Mouse (Mus musculus): ENCODE results near the gene C2cd4c. TPM values are rescaled to one million over a fixed set of nuclear protein-coding genes. Genes with fewer than 3 reads are reported as not detected.

Gene C2cd4c
- polyA plus RNA-seq, 1 experiment from 2014 or later: 0.08 TPM

DNA sequence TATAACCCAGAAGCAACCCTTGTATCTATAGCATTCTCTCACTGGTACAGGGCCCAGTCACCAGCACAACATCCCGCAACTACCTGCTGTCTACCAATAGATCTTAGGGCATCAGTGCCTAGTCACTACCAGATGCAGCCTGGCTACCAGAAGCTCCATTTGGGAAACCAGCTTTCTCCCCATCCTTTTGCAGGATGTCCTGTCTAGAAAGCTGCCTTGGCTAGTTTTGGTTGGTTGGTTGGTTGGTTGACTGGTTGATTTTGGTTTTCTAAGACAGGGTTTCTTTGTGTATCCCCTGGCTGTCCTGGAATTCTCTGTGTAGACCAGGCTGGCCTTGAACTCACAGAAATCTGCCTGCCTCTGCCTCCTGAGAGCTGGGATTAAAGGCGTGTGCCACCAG lies 54.1 kb downstream of the C2cd4c start:
- WGBS: 89% methylated on average over 2 of the region's 2 CpGs
- H3K36me3 ChIP-seq (ENCODE audit: control insufficient read depth, insufficient read depth, low read length): no peaks in the 10 kb centered on the region

DNA sequence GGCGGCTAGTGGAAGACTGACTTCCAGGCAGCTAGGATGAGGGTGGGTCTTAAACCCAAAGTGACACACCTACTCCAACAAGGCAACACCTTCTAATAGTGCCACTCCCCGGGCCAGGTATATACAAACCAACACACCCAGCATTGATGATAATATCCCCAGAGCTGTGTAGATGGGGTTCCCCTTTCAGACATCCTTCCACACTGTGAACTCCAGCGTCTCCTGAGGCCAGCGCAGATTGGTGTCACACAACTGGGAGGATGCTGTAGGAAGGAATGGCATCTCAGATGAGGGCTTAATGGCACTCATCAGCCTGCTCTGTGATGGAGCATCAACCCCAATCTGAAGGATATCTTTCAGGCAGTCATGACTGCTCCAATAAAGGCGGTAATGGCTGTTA lies 56.3 kb downstream of the C2cd4c start:
- no peaks in the 10 kb centered on the region for H3K27me3 ChIP-seq (ENCODE audit: control insufficient read depth, insufficient read depth, low read length)
- no peak overlapping the region for H3K27ac ChIP-seq (ENCODE audit: low read depth, low read length)
- WGBS: 92% methylated on average over 5 of the region's 5 CpGs
- no peak overlapping the region for H3K9ac ChIP-seq (ENCODE audit: low read length)
- H3K36me3 ChIP-seq (ENCODE audit: control insufficient read depth, insufficient read depth, low read length): no peaks in the 10 kb centered on the region
- DNase-seq (ENCODE audit: low spot score) (no peak), ATAC-seq (ENCODE audit: insufficient read depth, low FRiP score, low TSS enrichment) (no peak)
- H3K9me3 ChIP-seq (ENCODE audit: control insufficient read depth, low read length): no peaks in the 10 kb centered on the region
- no peak overlapping the region for H3K4me2 ChIP-seq (ENCODE audit: low read depth)
- H3K4me1 ChIP-seq (ENCODE audit: control insufficient read depth, insufficient read depth, low read length): peaks cover 14% of the 10 kb centered on the region
- H3K4me3 ChIP-seq (ENCODE audit: low read depth, low read length): no peak overlapping the region

More for the DNA sequence above, 54.1 kb downstream of the C2cd4c start:
- Histone ChIP-seq H3K27me3 (ENCODE audit: control insufficient read depth, insufficient read depth, low read length) (no peaks in the 10 kb centered on the region), H3K27ac (ENCODE audit: low read depth, low read length) (no peak overlapping the region), H3K9ac (ENCODE audit: low read length) (no peak overlapping the region), H3K9me3 (ENCODE audit: control insufficient read depth, low read length) (no peaks in the 10 kb centered on the region), H3K4me1 (ENCODE audit: control insufficient read depth, insufficient read depth, low read length) (no peaks in the 10 kb centered on the region), H3K4me2 (ENCODE audit: low read depth) (no peak overlapping the region), H3K4me3 (ENCODE audit: low read depth, low read length) (no peak overlapping the region)
- DNase-seq (ENCODE audit: low spot score) (no peak), ATAC-seq (ENCODE audit: insufficient read depth, low FRiP score, low TSS enrichment) (no peak)

DNA sequence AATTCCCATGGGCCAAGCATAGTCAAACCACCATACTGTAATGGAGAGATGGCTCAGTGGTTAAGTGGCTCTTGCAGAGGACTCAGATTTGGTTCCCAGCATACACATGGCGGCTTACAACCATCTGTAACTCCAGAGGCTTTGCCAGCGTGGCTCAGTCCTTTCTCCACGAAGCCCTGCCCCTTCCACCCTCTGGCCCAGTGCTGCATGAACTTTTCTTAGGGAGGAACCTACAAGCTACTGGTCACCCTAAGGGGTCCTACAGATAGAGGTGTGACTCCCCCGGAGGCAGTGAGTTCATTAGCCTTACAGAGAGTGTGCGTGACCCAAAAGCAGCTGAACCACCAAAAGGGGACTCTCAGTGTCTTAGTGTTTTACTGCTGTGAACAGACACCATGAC lies 56.9 kb downstream of the C2cd4c start:
- Histone ChIP-seq H3K27ac (ENCODE audit: low read depth, low read length) (no peak overlapping the region), H3K9ac (ENCODE audit: low read length) (no peak overlapping the region), H3K36me3 (ENCODE audit: control insufficient read depth, insufficient read depth, low read length) (no peaks in the 10 kb centered on the region), H3K27me3 (ENCODE audit: control insufficient read depth, insufficient read depth, low read length) (no peaks in the 10 kb centered on the region), H3K4me3 (ENCODE audit: low read depth, low read length) (no peak overlapping the region), H3K9me3 (ENCODE audit: control insufficient read depth, low read length) (no peaks in the 10 kb centered on the region), H3K4me1 (ENCODE audit: control insufficient read depth, insufficient read depth, low read length) (peaks cover 14% of the 10 kb centered on the region), H3K4me2 (ENCODE audit: low read depth) (no peak overlapping the region)
- DNase-seq (ENCODE audit: low spot score) (no peak), ATAC-seq (ENCODE audit: insufficient read depth, low FRiP score, low TSS enrichment) (no peak)
- WGBS: 89% methylated on average over 5 of the region's 5 CpGs

Other genes with a start within 250 kb of the C2cd4c start
- not detected in 2 replicates for gene Vmn2r83, start 145.3 kb downstream of the C2cd4c start, polyA plus RNA-seq (2014; fragmentation: Nextera tagmentation; extraction: Ambion mirVana)
- 21.2 and 23.2 TPM in 2 replicates for gene Plpp2, start 80.2 kb downstream of the C2cd4c start, polyA plus RNA-seq (2014; fragmentation: Nextera tagmentation; extraction: Ambion mirVana)
- gene Mier2, start 58.8 kb downstream of the C2cd4c start, polyA plus RNA-seq (2014; fragmentation: Nextera tagmentation; extraction: Ambion mirVana): 50.8 and 58.2 TPM in 2 replicates
- not detected in 2 replicates for gene Theg, start 26.7 kb downstream of the C2cd4c start, polyA plus RNA-seq (2014; fragmentation: Nextera tagmentation; extraction: Ambion mirVana)
- gene Shc2, start 23.9 kb upstream of the C2cd4c start, polyA plus RNA-seq (2014; fragmentation: Nextera tagmentation; extraction: Ambion mirVana): 17.2 and 23.1 TPM in 2 replicates
- not detected in 2 replicates for gene Odf3l2, start 31.7 kb upstream of the C2cd4c start, polyA plus RNA-seq (2014; fragmentation: Nextera tagmentation; extraction: Ambion mirVana)
- 1.5 and 2.5 TPM in 2 replicates for gene Madcam1, start 50.5 kb upstream of the C2cd4c start, polyA plus RNA-seq (2014; fragmentation: Nextera tagmentation; extraction: Ambion mirVana)
- 71.2 and 78.7 TPM in 2 replicates for gene Tpgs1, start 55.3 kb upstream of the C2cd4c start, polyA plus RNA-seq (2014; fragmentation: Nextera tagmentation; extraction: Ambion mirVana)
- gene Cdc34, start 68.2 kb upstream of the C2cd4c start, polyA plus RNA-seq (2014; fragmentation: Nextera tagmentation; extraction: Ambion mirVana): 165 and 168 TPM in 2 replicates
- gene Gzmm, start 75.0 kb upstream of the C2cd4c start, polyA plus RNA-seq (2014; fragmentation: Nextera tagmentation; extraction: Ambion mirVana): 0.57 and 0.62 TPM in 2 replicates
- 591 and 595 TPM in 2 replicates for gene Bsg, start 90.5 kb upstream of the C2cd4c start, polyA plus RNA-seq (2014; fragmentation: Nextera tagmentation; extraction: Ambion mirVana)
- gene Hcn2, start 102.6 kb upstream of the C2cd4c start, polyA plus RNA-seq (2014; fragmentation: Nextera tagmentation; extraction: Ambion mirVana): 0.28 and 0.57 TPM in 2 replicates
- 29.5 and 34.1 TPM in 2 replicates for gene Polrmt, start 132.6 kb upstream of the C2cd4c start, polyA plus RNA-seq (2014; fragmentation: Nextera tagmentation; extraction: Ambion mirVana)
- gene Fgf22, start 141.1 kb upstream of the C2cd4c start, polyA plus RNA-seq (2014; fragmentation: Nextera tagmentation; extraction: Ambion mirVana): 0.20 and 0.84 TPM in 2 replicates
- gene Rnf126, start 152.9 kb upstream of the C2cd4c start, polyA plus RNA-seq (2014; fragmentation: Nextera tagmentation; extraction: Ambion mirVana): 99.7 and 101 TPM in 2 replicates
- gene Fstl3, start 163.2 kb upstream of the C2cd4c start, polyA plus RNA-seq (2014; fragmentation: Nextera tagmentation; extraction: Ambion mirVana): 1.3 and 1.7 TPM in 2 replicates
- 0.23 TPM in 1 of 2 replicates, not detected in the other for gene Prss57, start 176.9 kb upstream of the C2cd4c start, polyA plus RNA-seq (2014; fragmentation: Nextera tagmentation; extraction: Ambion mirVana)
- gene Palm, start 179.5 kb upstream of the C2cd4c start, polyA plus RNA-seq (2014; fragmentation: Nextera tagmentation; extraction: Ambion mirVana): 150 and 155 TPM in 2 replicates
- 0.77 and 1.6 TPM in 2 replicates for gene Misp, start 207.0 kb upstream of the C2cd4c start, polyA plus RNA-seq (2014; fragmentation: Nextera tagmentation; extraction: Ambion mirVana)
- 215 and 216 TPM in 2 replicates for gene Ptbp1, start 240.4 kb upstream of the C2cd4c start, polyA plus RNA-seq (2014; fragmentation: Nextera tagmentation; extraction: Ambion mirVana)

Data from neural tube, embryonic 11.5 days (tissue).